Mouse (Mus musculus) stomach, postnatal 0 days (tissue): Measurements from ENCODE around the gene Pkdrej. TPM values are rescaled to one million over a fixed set of nuclear protein-coding genes. Genes with fewer than 3 reads are reported as not detected.
A peak's percentile ranks its signal among the peaks of the same experiment; 100 is the strongest.
"Not testable (repeated sequence)": the region's sequence is repeated elsewhere in the genome, so short reads cannot be mapped to it uniquely, and the experiment has no call there.

Experiments used
- ATAC-seq: fragments of 200-750 bp; cut with Nextera tagmentation; 2 replicates; pipeline ENCODE4 v1.8.0; 2017; ENCODE audit not compliant: low FRiP score, low TSS enrichment
- DNase-seq: peaks from one replicate; pipeline ENCODE4 v3.0.0-alpha.2; 2016; ENCODE audit warnings: low spot score
- H3K27ac ChIP-seq: fragments of 300-500 bp; sonication (generic); replicated peaks from 2 replicates; pipeline ENCODE4 v1.5.1; 2014; ENCODE audit warnings: mild to moderate bottlenecking, control low read depth
- H3K27me3 ChIP-seq: fragments of 300-500 bp; sonication (generic); 2 replicates; pipeline ENCODE4 v1.6.1; 2014; ENCODE audit warnings: low read length; ENCODE audit not compliant: control insufficient read depth, insufficient read depth
- H3K36me3 ChIP-seq: fragments of 300-500 bp; sonication (generic); 2 replicates; pipeline ENCODE4 v1.6.1; 2014; ENCODE audit warnings: low read length, mixed read lengths; ENCODE audit not compliant: control insufficient read depth, insufficient read depth
- H3K4me1 ChIP-seq: fragments of 300-500 bp; sonication (generic); replicated peaks from 2 replicates; pipeline ENCODE4 v1.6.1; 2014; ENCODE audit warnings: antibody characterized with exemption; ENCODE audit not compliant: control insufficient read depth, insufficient read depth
- H3K4me2 ChIP-seq: fragments of 300-500 bp; sonication (generic); replicated peaks from 2 replicates; pipeline ENCODE4 v1.6.1; 2014; ENCODE audit warnings: low read depth, mild to moderate bottlenecking, control low read depth, moderate library complexity
- H3K4me3 ChIP-seq: fragments of 300-500 bp; sonication (generic); 2 replicates; pipeline ENCODE4 v1.5.1; 2014; ENCODE audit warnings: low read depth, low read length, control low read depth
- H3K9ac ChIP-seq: fragments of 300-500 bp; sonication (generic); 2 replicates; pipeline ENCODE4 v1.6.1; 2014; ENCODE audit warnings: mild to moderate bottlenecking, low read length, control low read depth, mixed read lengths
- H3K9me3 ChIP-seq: fragments of 300-500 bp; sonication (generic); 2 replicates; pipeline ENCODE4 v1.6.1; 2016; ENCODE audit warnings: low read length; ENCODE audit not compliant: control insufficient read depth
- CTCF ChIP-seq: IDR thresholded peaks from 2 replicates; pipeline ENCODE4 v1.5.1; 2016; ENCODE audit warnings: antibody characterized with exemption, low read depth, mild to moderate bottlenecking, moderate library complexity
- EP300 ChIP-seq: optimal IDR thresholded peaks from 2 replicates; pipeline ENCODE3; 2016; ENCODE audit warnings: antibody characterized with exemption
- WGBS: fragments of 180-500 bp; shearing (Covaris S2); extraction: QIAGEN DNeasy Blood & Tissue Kit; methylation state at CpG from one replicate; pipeline ENCODE4 v1.1.7; 2014; 5-methylcytosine and 5-hydroxymethylcytosine counted together
- polyA plus RNA-seq: library from polyadenylated mRNA; unstranded; fragments of >200 nt; fragmentation: Nextera tagmentation; extraction: Ambion mirVana; gene quantifications from 2 replicates; pipeline ENCODE4 v1.2.1, GENCODE M21; 2015

Pkdrej gene
- polyA plus RNA-seq, 1 experiment from 2014 or later, result 0.21 TPM

DNA sequence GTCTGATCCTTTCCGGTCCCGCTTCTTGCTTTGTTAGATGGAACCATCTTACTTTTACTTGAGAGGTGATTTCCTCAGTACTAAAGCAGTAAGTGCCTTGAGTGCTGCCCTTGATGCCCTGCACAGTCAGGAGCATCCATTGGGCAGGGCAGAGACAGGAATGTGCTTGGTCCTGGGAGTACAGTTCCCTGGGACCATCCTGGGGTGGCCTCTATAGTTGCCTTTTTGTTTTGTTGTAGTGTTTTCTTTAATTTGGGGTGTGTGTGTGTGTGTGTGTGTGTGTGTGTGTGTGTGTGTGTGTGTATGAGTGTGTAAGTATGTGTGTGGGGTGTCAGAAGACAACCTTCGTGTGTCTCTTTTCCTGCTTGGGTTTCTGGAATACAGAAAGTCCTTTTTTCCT lies 37.2 kb downstream of the Pkdrej start:
- no peak for ATAC-seq
- Histone ChIP-seq H3K27ac (no peak overlapping the region), H3K4me1 (no peaks in the 10 kb centered on the region), H3K36me3 (no peaks in the 10 kb centered on the region), H3K9ac (no peak overlapping the region), H3K4me2 (no peak overlapping the region), H3K4me3 (no peak overlapping the region), H3K27me3 (no peaks in the 10 kb centered on the region), H3K9me3 (no peaks in the 10 kb centered on the region)
- 89% methylated on average over 3 of the region's 3 CpGs for WGBS
- TF ChIP-seq CTCF, result no peak
- no peak for TF ChIP-seq EP300
- no peak for DNase-seq

DNA sequence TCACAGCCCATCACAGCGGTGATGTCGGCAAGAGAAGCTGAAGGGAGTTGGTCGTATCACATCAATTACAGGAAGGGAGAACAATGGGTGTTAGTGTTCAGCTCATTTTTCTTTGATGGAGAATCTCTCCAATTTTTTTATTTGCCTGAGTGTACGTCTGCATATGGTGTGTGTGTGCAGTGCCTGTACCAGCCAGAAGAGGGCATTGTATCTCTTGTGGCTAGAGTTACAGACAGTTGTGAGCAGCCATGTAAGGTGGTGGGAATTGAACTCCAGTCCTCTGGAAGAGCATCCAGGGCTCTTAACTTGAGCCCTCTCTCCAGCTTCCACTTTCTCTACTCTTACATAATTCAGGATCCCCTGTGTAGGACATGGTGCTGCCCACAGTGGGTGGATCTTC lies 38.4 kb downstream of the Pkdrej start:
- Histone ChIP-seq H3K4me3 (no peak overlapping the region), H3K4me1 (no peaks in the 10 kb centered on the region), H3K9me3 (no peaks in the 10 kb centered on the region), H3K4me2 (no peak overlapping the region), H3K9ac (no peak overlapping the region), H3K36me3 (no peaks in the 10 kb centered on the region), H3K27ac (no peak overlapping the region), H3K27me3 (no peaks in the 10 kb centered on the region)
- no peak for DNase-seq
- no peak for ATAC-seq
- WGBS, result 81% methylated on average over 4 of the region's 4 CpGs
- TF ChIP-seq CTCF (peak; percentile 33), EP300 (no peak)

DNA sequence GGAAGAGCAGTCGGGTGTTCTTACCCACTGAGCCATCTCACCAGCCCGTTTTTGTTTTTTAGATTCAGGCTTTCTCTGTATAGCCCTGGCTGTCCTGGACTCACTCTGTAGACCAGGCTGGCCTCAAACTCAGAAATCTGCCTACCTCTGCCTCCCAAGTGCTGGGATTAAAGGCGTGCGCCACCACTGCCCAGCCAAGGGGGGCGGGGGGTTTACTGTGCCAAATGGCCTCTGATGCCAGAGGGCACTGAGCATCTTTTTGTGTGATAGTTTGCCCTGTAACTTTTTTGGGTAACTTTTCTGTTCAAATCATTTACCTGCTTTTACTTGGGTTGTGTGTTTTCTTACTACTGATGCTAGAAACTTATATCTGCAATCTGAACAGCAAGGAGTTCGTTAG lies 42.6 kb downstream of the Pkdrej start:
- not testable (repeated sequence) for H3K4me1 ChIP-seq, H3K4me2 ChIP-seq, H3K4me3 ChIP-seq, H3K36me3 ChIP-seq, ATAC-seq, H3K9me3 ChIP-seq, H3K9ac ChIP-seq, H3K27me3 ChIP-seq, DNase-seq, H3K27ac ChIP-seq
- WGBS, result 93% methylated on average over 6 of the region's 6 CpGs

DNA sequence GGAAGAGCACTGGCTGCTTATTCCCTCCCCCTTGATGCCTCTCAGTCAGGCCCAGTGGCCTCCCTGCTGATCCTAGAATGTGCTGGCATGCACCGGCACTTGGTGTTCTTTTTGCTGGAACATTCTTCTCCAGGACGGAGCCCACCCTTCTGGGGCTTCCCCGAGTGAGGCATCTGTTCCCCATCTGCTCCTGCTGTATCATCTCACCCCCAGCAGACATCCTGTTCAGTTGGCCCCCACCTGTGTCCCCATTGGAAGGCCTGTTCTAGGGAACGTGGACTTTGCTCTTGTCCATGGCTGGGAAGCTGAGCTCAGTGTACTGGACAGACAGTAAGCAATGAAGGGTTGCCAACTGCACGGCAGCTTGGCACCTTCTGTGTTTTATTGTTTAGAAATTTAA lies 44.8 kb downstream of the Pkdrej start:
- TF ChIP-seq EP300, result no peak
- no peak for TF ChIP-seq CTCF
- Histone ChIP-seq H3K4me1 (no peaks in the 10 kb centered on the region), H3K36me3 (no peaks in the 10 kb centered on the region), H3K9me3 (no peaks in the 10 kb centered on the region), H3K27ac (no peak overlapping the region), H3K9ac (no peak overlapping the region), H3K27me3 (no peaks in the 10 kb centered on the region), H3K4me3 (no peak overlapping the region), H3K4me2 (no peak overlapping the region)
- no peak for DNase-seq
- no peak for ATAC-seq
- 72% methylated on average over 5 of the region's 5 CpGs for WGBS

DNA sequence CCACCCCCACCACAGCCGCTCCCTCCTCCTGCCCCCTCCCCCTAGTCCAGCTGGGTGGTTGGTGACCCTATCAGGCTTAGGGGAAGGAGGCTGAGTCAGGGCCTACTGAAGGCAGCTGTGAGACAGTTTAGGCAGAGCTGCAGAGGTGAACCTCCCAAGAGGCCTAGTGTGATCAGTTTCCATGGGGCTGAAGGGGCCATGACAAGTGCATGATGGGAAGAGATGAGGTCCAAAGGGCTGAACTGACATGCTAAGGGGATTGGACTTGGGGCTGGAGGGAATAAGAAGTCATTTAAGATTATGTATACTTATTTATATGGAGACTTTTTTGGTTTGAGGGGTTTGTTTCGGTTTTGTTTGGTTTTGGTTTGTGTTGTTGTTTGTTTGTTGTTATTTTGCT lies 45.3 kb downstream of the Pkdrej start:
- DNase-seq, result no peak
- Histone ChIP-seq H3K9me3 (no peaks in the 10 kb centered on the region), H3K27ac (no peak overlapping the region), H3K9ac (no peak overlapping the region), H3K27me3 (no peaks in the 10 kb centered on the region), H3K4me1 (no peaks in the 10 kb centered on the region), H3K4me3 (no peak overlapping the region), H3K36me3 (no peaks in the 10 kb centered on the region), H3K4me2 (no peak overlapping the region)
- ATAC-seq, result no peak
- whole genome bisulfite sequencing, result 74% methylated on average over 2 of the region's 2 CpGs
- no peak for TF ChIP-seq EP300
- TF ChIP-seq CTCF, result no peak

- H3K9me3 ChIP-seq, result no peaks in the 10 kb centered on the region
- no peak for ATAC-seq
Measured at GRCm38 (mm10) chr15:85775001-85775400, 46.5 kb downstream of the Pkdrej start.

More at GRCm38 (mm10) chr15:85775001-85775400, 46.5 kb downstream of the Pkdrej start:
- Histone ChIP-seq H3K4me3 (no peak overlapping the region), H3K4me1 (no peaks in the 10 kb centered on the region), H3K4me2 (no peak overlapping the region), H3K27me3 (no peaks in the 10 kb centered on the region), H3K27ac (no peak overlapping the region), H3K9ac (no peak overlapping the region), H3K36me3 (no peaks in the 10 kb centered on the region)
- DNase-seq, result no peak
- TF ChIP-seq CTCF (no peak), EP300 (no peak)
- 66% methylated on average over 7 of the region's 7 CpGs for WGBS
